Mouse (Mus musculus) B cell, adult 62 days (primary cell): ENCODE data around the gene Gpr153. TPM values are rescaled to one million over a fixed set of nuclear protein-coding genes. Genes with fewer than 3 reads are reported as not detected.

ENCODE experiments used
- total RNA-seq: library from RNA; stranded (reverse); gene quantifications from 4 replicates; pipeline ENCODE4 v1.2.4, GENCODE M21; 2023

Gene Gpr153
- not detected in 4 replicates for total RNA-seq

DNA sequence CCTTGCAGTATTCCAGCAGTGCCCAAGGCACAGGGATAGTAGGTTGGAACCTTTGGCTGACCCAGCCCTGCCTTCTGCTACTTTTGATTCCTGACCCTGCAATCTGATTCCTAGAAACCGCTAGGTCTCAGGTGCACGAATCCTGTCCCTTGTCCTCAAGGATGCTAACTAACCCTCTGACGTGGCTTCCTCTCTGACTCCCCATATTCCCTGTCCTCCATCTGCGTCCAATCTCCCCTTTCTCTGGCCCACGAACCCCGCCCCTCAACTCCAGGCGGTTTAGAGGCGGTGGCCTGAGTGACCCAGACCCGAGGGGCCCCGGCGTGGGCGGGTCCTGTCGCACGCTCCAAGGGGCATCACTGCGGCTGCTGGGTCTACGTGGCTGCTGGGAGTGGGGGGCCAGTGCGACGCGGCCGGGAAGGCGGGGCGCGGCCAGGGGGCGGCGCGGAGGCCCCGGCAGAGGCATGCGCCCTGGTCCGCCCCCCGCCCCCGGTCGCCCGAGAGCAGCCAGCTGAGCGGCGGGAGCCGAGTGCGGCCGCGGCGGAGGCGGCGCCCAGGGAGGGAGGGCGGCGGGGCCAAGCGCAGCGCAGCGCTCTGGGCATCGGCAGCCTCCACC lies at the start of gene Gpr153:
Gene Gpr153 (plus strand): TSS at position 612 of the 616 bp plus-strand sequence.

GRCm38 (mm10) chr4:152291562-152291961 lies 17.5 kb downstream of the Gpr153 start, which contains the start of gene Hes3:
Gene Hes3 (minus strand): TSS chr4:152291662.

DNA sequence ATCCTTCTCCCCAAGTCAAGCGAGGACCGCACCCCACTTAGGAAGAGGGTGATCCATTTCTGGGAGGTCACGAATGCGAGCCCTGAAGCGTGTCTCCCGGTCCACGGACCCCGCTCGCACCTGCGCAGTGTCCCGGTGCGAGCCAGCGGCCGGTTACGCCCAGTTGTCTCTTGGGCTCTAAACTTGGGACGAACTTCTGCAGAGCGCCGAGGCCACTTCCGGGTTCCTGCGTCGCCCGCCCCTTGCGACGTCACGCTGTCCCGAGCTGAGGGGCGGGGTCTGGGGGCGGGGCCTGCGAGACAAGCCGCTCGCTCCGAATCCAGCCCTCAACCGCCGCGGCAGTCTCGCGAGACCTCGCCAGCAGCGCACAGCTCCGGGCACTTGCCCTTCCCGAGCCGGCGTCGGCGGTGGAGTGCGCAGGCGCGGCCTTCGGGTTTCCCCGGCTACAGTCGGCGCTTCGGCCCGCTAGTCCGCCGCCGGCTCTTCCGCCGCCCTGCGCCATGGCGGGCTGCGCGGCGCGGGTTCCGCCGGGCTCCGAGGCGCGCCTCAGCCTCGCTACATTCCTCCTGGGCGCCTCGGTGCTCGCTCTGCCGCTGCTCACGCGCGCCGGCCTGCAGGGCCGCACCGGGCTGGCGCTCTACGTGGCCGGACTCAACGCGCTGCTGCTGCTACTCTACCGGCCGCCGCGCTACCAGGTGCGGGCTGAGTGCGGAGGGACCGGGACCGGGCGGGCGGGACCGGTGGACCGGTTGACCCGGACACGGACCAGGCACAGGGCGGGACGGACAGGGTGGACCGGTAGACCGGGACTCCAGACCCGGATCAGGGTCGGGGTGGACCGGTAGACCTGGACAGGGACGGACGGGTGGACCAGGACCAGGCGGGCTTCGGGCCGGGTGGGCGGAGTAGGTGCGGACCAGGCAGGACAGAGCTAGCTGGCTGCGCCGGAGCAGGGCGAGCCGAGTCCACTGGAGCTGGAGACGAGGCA lies 23.1 kb downstream of the Gpr153 start, which contains the start of gene Icmt:
Gene Icmt (plus strand): TSS at position 354 of the 988 bp plus-strand sequence.

DNA sequence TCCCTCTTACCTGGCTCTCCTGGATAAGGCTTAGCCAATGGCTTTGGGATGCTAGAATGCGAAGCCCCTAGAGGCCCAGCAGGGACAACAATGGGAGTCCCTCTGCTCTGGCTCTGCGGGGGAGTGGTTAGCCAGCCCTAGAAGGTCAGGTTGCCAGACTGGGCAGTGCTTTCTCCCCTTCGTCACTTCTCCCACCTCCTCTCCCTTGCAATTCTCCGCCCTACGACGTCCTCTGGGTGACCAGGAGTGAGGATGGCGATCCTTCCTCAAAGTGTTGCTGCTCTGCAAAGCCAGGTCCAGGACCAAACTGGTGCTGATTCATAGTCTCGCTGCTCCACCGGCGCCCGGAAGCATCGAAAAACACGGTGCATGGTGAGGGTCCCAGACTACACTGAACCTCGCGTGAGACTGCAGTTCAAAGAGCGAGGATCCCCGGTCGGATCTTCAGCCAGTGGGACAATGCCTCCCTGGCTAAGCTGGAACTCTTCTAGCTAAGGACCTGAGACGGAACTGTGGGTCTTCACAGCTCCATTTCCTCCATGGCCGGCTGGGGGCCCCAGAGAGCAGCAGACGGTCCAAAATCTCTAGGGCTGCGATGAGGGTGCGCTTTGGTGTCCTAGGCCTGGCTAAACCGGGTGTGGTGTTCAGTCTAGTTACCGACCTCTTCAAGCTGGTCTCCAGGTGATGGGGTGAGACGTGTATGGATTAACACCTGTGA lies 44.6 kb downstream of the Gpr153 start, which contains the start of gene Rnf207:
Gene Rnf207 (minus strand): TSS at position 477 of the 718 bp plus-strand sequence.

DNA sequence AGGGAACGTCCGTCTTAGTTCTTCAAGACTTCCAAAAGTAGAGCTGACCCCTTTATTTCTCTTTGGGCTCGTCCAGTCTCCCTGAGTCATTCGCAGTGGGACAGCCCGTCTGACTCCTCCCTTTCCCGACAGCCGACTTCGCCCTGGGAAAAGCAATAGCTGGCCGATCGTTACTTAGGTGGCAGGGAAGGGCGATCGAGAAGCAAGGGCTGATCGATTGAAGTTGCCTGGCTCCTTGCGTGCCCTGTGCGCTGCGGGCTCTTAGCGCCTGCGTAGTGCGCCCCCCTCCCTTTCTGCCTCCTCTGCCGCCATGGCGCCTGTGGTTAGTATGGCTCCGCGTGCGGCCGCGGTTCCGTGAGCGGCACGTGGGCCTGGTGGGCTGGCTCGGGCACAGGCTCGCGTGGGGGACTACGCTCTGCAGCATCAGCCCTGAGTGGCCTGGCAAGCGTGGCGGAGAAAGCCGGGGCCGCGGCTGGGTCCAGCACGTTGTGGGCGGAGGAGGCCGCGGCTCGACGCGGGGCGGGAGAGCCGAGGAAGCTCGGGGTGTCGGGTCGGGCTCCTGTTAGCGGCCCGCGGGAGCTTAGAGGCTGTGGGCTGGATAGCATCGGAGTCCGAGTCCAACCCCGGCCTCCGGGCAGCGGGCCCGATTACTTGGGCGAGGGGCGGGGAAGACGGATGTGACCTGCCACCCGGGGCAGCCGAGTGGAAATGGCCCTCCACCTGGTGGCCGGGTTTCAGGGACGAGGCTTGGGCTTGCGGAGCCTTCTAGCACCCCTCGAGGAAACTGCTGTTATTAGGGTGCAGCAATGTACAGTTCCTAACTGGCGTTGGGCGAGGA lies 51.8 kb downstream of the Gpr153 start, which contains the start of gene Rpl22:
Gene Rpl22 (plus strand): TSS at position 169 of the 838 bp plus-strand sequence.

Other genes starting within 250 kb of the Gpr153 start
- gene Zbtb48, start 246.6 kb upstream of the Gpr153 start, total RNA-seq: 17.9 to 27.9 TPM (median 23.9 TPM) in 4 replicates
- gene Tas1r1, start 235.7 kb upstream of the Gpr153 start, total RNA-seq: not detected in 4 replicates
- 39.4 to 44.4 TPM (median 41.6 TPM) in 4 replicates for gene Nol9, start 234.9 kb upstream of the Gpr153 start, total RNA-seq
- gene Plekhg5, start 201.7 kb upstream of the Gpr153 start, total RNA-seq: 1.5 to 5.8 TPM (median 3.5 TPM) in 4 replicates
- gene Tnfrsf25, start 158.3 kb upstream of the Gpr153 start, total RNA-seq: 0.56 TPM in 1 of 4 replicates, not detected in the others
- gene Espn, start 121.9 kb upstream of the Gpr153 start, total RNA-seq: 0.92 to 1.9 TPM (median 1.4 TPM) in 4 replicates
- not detected in 4 replicates for gene Hes2, start 115.4 kb upstream of the Gpr153 start, total RNA-seq
- 2.1 to 4.7 TPM (median 3.1 TPM) in 4 replicates for gene Acot7, start 96.1 kb upstream of the Gpr153 start, total RNA-seq
- not detected in 4 replicates for gene Hes3, start 17.4 kb downstream of the Gpr153 start, total RNA-seq
- gene Icmt, start 23.0 kb downstream of the Gpr153 start, total RNA-seq: 25.4 to 30.7 TPM (median 26.1 TPM) in 4 replicates
- 0.18 TPM in 1 of 4 replicates, not detected in the others for gene Rnf207, start 44.8 kb downstream of the Gpr153 start, total RNA-seq
- gene Rpl22, start 51.5 kb downstream of the Gpr153 start, total RNA-seq: 868 to 926 TPM (median 883 TPM) in 4 replicates
- gene Chd5, start 64.4 kb downstream of the Gpr153 start, total RNA-seq: 0.12 to 1.1 TPM (median 0.97 TPM) in 3 of 4 replicates, not detected in the other
- gene Nphp4, start 202.5 kb downstream of the Gpr153 start, total RNA-seq: 2.7 to 4.8 TPM (median 3.3 TPM) in 4 replicates
- 77.8 to 91.7 TPM (median 87.7 TPM) in 4 replicates for gene Kcnab2, start 203.6 kb downstream of the Gpr153 start, total RNA-seq